Mouse (Mus musculus) liver, adult 2 months (tissue): ENCODE measurements around the gene Slc25a48.
A peak's percentile ranks its signal among the peaks of the same experiment; 100 is the strongest.

Experiments
- CTCF ChIP-seq: fragments of 200-500 bp; IDR thresholded peaks from 2 replicates; pipeline ENCODE4 v1.5.1; 2011; ENCODE audit warnings: low read depth, low read length, control low read depth
- POLR2A ChIP-seq: fragments of 200-500 bp; IDR thresholded peaks from 2 replicates; pipeline ENCODE4 v1.6.1; 2011; ENCODE audit warnings: low read length, control low read depth; ENCODE audit not compliant: insufficient read depth; ENCODE audit errors: extremely low read depth

GRCm38 (mm10) chr13:56478027-56478426, 39.9 kb downstream of the Slc25a48 start:
- TF ChIP-seq POLR2A = no peak
- TF ChIP-seq CTCF = 0 out of 2 replicates have a peak, but pooled peaks have one; percentile 5
